Mouse (Mus musculus): ENCODE data around the gene BC048403.

BC048403 gene

DNA sequence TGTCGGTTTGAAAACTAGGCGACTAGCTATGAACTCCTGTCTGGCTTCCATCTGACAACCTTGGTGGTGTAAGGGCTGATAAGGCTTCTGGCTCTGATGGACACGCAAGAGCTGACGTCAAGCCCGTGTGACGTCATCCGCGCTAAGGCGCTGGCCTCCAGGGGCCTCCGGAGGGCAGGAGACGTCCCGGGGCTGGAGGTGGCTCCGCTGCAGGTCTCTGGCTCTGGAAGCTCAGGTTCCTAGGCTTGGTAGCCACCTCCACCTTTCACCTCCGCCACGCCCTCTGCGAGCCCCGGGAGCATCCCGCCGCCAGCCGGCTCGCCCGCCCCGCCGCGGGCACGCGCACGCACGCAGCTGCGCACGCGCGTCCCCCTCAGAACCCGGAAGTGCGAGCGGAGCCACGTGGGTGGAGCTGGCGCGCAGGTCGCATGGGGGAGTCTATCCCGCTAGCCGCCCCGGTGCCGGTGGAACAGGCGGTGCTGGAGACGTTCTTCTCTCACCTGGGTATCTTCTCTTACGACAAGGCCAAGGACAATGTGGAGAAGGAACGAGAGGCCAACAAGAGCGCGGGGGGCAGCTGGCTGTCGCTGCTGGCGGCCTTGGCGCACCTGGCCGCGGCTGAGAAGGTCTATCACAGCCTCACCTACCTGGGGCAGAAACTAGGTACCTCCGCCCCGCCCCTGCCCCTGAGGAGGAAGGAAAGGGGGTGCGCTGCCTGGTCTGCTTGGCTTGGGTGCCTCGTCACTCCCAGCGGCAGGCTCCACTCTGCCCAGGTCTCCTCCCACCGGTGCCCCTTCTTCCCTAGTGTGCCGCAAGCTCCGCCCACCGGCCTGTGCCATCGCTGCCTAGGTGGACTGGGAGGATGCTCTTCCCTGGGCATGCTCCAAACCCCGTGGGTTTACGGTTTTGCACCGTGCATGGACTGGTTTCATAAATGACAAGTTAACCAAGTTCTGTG is at the start of gene BC048403:
Gene BC048403, plus strand, starts transcription at position 390 of the 958 bp plus-strand sequence.
- peaks cover 2% of the 10 kb centered on the region; the same call in 1 of the 2 replicates for H3K27me3 ChIP-seq (ENCODE audit: insufficient read depth, low read length)
- peaks cover 42% of the 10 kb centered on the region for H3K4me1 ChIP-seq (replicated peaks; ENCODE audit: low read depth, low read length)
- TF ChIP-seq POU5F1 (IDR thresholded peaks at IDR 0.05; ENCODE audit: borderline replicate concordance, low read length) (no peak), NANOG (IDR thresholded peaks at IDR 0.05; ENCODE audit: borderline replicate concordance, low read length) (no peak), CTCF (conservative IDR thresholded peaks at IDR 0.05; ENCODE audit: low read length) (no peak)
- H3K4me3 ChIP-seq (replicated peaks; ENCODE audit: low read length), result peak within 1 kb of the TSS; percentile 97
- peaks cover 12% of the 10 kb centered on the region for H3K9me3 ChIP-seq (ENCODE audit: low read length)
- H3K36me3 ChIP-seq (ENCODE audit: insufficient read depth, low read length), result peaks cover 18% of the 10 kb centered on the region

DNA sequence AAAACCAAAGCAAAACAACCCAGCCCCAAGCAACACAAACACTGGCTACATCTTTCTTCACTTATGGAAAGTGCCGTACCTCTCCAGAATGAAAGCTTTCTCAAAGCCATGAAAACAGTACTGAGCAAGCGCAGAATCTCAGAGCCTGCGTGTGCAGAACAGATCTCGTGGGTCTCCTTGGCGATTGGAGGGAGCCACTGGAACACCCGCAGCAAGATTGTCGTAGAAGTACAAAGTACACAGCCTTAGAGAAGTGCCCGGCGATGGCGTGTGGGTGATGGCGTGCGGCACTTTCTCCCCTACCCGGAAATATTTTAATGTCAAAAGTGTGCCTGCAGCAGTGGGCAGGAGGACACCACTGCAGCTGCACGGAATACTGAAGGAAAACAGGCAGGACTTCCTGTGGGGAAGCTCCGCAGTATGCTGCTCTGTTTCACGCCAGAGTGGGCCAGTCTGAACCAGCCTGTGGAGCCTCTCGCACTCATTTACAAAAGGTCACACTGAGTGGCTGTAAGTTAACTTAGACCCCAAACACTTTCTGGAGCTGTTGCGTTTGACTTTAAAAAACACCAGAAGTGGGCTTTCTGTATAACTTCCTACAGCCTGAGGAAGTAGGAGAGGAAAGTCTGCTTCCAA is 46.7 kb upstream of the BC048403 start:
- TF ChIP-seq POU5F1 (IDR thresholded peaks at IDR 0.05; ENCODE audit: borderline replicate concordance, low read length), result no peak
- no peak for TF ChIP-seq NANOG (IDR thresholded peaks at IDR 0.05; ENCODE audit: borderline replicate concordance, low read length)
- no peak for TF ChIP-seq CTCF (conservative IDR thresholded peaks at IDR 0.05; ENCODE audit: low read length)
- Histone ChIP-seq H3K4me3 (replicated peaks; ENCODE audit: low read length) (peak overlapping the region; percentile 74), H3K9me3 (ENCODE audit: low read length) (peaks cover 4% of the 10 kb centered on the region), H3K27me3 (ENCODE audit: insufficient read depth, low read length) (0 out of 2 replicates have a peak, but pooled peaks cover 3% of the 10 kb centered on the region), H3K4me1 (replicated peaks; ENCODE audit: low read depth, low read length) (peaks cover 60% of the 10 kb centered on the region), H3K36me3 (ENCODE audit: insufficient read depth, low read length) (no peaks in the 10 kb centered on the region)

DNA sequence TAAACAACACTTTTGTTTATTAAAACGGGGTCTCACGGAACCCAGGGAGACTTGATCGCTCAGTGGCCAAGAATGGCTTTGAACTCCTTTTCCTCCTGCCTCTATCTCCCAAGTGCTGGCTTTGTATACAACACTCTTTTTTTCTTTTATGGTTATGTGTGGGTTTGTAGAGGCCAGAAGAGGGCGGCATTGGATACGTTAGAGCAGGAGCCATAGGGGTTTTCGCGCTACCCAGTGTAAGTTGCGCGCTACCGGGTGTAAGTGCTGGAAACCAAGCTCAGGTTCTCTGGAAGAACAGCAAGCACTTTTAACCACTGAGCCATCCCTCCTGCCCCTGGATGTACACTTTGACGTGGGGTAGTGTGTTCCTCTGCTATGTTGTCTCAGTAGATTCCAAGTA is 45.2 kb upstream of the BC048403 start:
- Histone ChIP-seq H3K36me3 (ENCODE audit: insufficient read depth, low read length) (no peaks in the 10 kb centered on the region), H3K4me1 (replicated peaks; ENCODE audit: low read depth, low read length) (peaks cover 50% of the 10 kb centered on the region), H3K4me3 (replicated peaks; ENCODE audit: low read length) (no peak overlapping the region), H3K27me3 (ENCODE audit: insufficient read depth, low read length) (0 out of 2 replicates have a peak, but pooled peaks cover 3% of the 10 kb centered on the region), H3K9me3 (ENCODE audit: low read length) (peaks cover 4% of the 10 kb centered on the region)
- TF ChIP-seq CTCF (conservative IDR thresholded peaks at IDR 0.05; ENCODE audit: low read length) (peak; percentile 30), POU5F1 (IDR thresholded peaks at IDR 0.05; ENCODE audit: borderline replicate concordance, low read length) (no peak)

DNA sequence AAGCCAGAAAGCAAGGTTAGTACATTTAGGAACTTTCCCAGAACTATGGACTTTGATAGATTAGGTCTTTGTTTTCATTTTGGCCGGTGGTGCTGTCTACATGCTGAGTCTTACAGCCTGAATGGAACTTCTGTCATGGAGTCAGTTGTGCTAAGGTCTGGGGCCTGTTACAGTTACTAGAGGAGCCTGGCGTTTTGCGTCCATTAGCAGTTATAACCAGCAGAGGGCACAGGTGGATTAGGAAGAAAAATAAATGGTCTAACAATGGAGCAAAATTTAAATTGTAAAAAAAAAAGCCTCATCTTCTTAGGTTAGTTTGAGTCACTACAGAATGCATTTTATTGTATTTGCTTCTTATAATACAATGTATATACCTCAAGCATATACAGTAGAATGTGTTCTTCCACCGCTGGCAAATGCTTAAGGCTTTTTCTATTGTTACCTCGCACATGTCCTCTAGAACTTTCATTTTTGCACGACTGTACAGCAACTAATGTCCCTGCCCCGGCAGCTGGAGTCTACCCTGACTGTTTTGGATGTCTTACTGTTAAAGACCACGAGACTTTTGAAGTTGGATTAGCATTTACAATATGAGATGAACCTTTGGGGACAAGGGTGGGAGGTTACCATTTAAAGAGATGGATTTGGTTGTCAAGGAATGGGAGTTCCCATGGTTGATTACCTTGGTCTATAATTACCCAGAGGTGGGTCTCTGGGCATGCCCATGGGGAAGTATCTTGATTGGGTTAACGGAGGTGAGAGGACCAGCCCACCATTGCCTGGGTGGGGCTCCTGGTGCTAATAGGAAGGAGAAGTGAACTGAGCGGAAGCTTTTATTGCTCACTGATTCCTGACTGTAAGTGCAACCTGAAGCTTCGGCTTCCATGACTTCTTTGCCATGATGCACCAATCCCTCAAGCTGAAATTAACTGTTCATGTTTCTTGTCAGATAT is 38.2 kb upstream of the BC048403 start:
- Histone ChIP-seq H3K4me3 (replicated peaks; ENCODE audit: low read length) (no peak overlapping the region), H3K36me3 (ENCODE audit: insufficient read depth, low read length) (no peaks in the 10 kb centered on the region), H3K4me1 (replicated peaks; ENCODE audit: low read depth, low read length) (peaks cover 10% of the 10 kb centered on the region; the same call in 1 of the 2 replicates), H3K27me3 (ENCODE audit: insufficient read depth, low read length) (no peaks in the 10 kb centered on the region), H3K9me3 (ENCODE audit: low read length) (no peaks in the 10 kb centered on the region)
- TF ChIP-seq NANOG (IDR thresholded peaks at IDR 0.05; ENCODE audit: borderline replicate concordance, low read length) (no peak), CTCF (conservative IDR thresholded peaks at IDR 0.05; ENCODE audit: low read length) (peak; percentile 28)

DNA sequence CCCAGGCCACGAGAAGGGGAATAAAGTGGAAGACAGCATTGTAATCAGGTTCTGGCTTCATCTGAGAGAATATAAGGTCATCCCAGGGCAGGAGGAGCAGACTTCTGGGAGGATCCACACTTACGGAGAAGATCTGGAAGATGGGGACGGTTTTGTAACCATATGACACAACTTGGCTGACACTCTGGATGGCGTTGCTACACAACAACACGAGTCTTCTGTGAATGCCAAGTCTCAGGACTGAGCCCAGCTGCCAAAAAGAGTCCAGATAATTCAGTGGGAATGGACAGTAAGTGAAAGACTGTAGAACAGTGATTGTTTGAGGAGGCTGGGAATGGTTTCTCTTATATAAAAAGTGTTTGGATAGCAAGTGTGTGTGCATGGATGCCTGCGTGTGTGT is 36.1 kb upstream of the BC048403 start:
- Histone ChIP-seq H3K9me3 (ENCODE audit: low read length) (no peaks in the 10 kb centered on the region), H3K4me3 (replicated peaks; ENCODE audit: low read length) (no peak overlapping the region), H3K27me3 (ENCODE audit: insufficient read depth, low read length) (no peaks in the 10 kb centered on the region), H3K4me1 (replicated peaks; ENCODE audit: low read depth, low read length) (0 out of 2 replicates have a peak, but pooled peaks cover 2% of the 10 kb centered on the region), H3K36me3 (ENCODE audit: insufficient read depth, low read length) (no peaks in the 10 kb centered on the region)
- TF ChIP-seq POU5F1 (IDR thresholded peaks at IDR 0.05; ENCODE audit: borderline replicate concordance, low read length) (no peak), CTCF (conservative IDR thresholded peaks at IDR 0.05; ENCODE audit: low read length) (no peak), NANOG (IDR thresholded peaks at IDR 0.05; ENCODE audit: borderline replicate concordance, low read length) (no peak)

DNA sequence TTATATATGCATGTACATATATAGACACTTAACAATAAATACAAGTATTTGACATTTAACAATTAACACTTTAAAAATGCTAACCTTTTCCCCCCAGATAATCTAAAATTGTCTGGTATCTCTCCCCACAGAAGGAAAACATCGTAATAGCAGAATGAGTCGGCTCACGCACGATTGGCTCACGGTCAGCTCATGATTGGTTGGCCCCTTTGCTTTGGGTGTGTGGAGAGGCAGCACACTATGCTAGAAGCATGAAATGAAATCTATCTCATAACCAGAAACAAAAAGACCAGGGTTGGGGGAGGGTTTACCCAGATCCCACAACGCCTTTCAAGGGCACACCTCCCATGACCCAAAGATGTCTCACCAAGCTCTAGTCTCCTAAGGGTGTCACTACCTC is 34.9 kb upstream of the BC048403 start:
- no peak for TF ChIP-seq POU5F1 (IDR thresholded peaks at IDR 0.05; ENCODE audit: borderline replicate concordance, low read length)
- no peak for TF ChIP-seq NANOG (IDR thresholded peaks at IDR 0.05; ENCODE audit: borderline replicate concordance, low read length)
- no peak for TF ChIP-seq CTCF (conservative IDR thresholded peaks at IDR 0.05; ENCODE audit: low read length)
- Histone ChIP-seq H3K4me3 (replicated peaks; ENCODE audit: low read length) (no peak overlapping the region), H3K9me3 (ENCODE audit: low read length) (no peaks in the 10 kb centered on the region), H3K27me3 (ENCODE audit: insufficient read depth, low read length) (no peaks in the 10 kb centered on the region), H3K4me1 (replicated peaks; ENCODE audit: low read depth, low read length) (0 out of 2 replicates have a peak, but pooled peaks cover 2% of the 10 kb centered on the region), H3K36me3 (ENCODE audit: insufficient read depth, low read length) (no peaks in the 10 kb centered on the region)

DNA sequence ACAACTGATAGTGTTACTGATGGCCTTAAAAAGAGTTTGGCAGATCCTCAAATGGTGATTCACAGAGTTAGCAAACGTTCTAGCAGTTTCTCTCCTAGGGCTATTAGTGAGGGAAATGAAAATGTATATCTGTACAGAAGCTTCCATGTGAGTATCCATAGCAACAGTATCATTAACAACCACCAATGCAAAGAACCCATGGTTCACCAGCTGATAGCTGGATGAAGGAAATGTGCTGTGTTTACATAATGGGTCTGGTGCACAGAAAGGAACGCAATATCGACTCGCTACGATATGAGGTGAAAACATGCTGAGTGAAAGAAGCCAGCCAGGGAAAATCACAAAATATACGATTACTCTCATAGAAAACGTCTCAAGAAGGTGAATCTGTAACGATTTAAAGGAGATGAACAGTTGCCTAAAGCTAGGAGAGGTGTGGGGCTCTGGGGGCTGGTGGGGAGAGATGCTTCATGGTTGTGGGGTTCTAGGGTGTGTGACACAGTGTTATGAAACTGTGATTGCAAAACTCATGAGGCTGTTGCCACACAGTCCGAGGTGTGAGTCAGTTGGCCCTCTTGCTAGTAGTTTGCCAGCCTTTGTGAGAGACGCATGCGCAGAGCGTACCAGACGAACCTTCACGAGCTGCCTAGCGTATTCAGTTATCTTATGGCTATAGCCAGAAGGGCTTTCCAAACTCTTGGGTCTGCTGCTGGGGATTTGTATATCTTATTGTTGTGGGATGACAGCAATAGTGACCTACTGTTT is 34.2 kb upstream of the BC048403 start:
- no peak for TF ChIP-seq NANOG (IDR thresholded peaks at IDR 0.05; ENCODE audit: borderline replicate concordance, low read length)
- TF ChIP-seq CTCF (conservative IDR thresholded peaks at IDR 0.05; ENCODE audit: low read length), result no peak
- TF ChIP-seq POU5F1 (IDR thresholded peaks at IDR 0.05; ENCODE audit: borderline replicate concordance, low read length), result no peak
- Histone ChIP-seq H3K27me3 (ENCODE audit: insufficient read depth, low read length) (no peaks in the 10 kb centered on the region), H3K36me3 (ENCODE audit: insufficient read depth, low read length) (no peaks in the 10 kb centered on the region), H3K9me3 (ENCODE audit: low read length) (no peaks in the 10 kb centered on the region), H3K4me3 (replicated peaks; ENCODE audit: low read length) (no peak overlapping the region), H3K4me1 (replicated peaks; ENCODE audit: low read depth, low read length) (0 out of 2 replicates have a peak, but pooled peaks cover 2% of the 10 kb centered on the region)

All from E14TG2a.4 (cell line).